Comparison of ENCODE assay signal across 8 mouse cellular contexts in genomic region chr1:191527921-191528612, GRCm38 (mm10). TPM values are rescaled to one million over a fixed set of nuclear protein-coding genes. Genes with fewer than 3 reads are reported as not detected.
DNase-seq lines count a peak whose midpoint lies in the region; ATAC-seq and TF ChIP-seq lines count a peak whose summit lies in the region.

No protein-coding gene starts in this region.

- no peak overlapping the region for H3K4me2 ChIP-seq in kidney, embryonic 14.5 days (replicated peaks; ENCODE audit: low read depth, low read length)
- no peak overlapping the region for H3K4me2 ChIP-seq in lung, postnatal 0 days (replicated peaks; ENCODE audit: low read depth, low read length)
- H3K4me2 ChIP-seq in liver, postnatal 0 days (ENCODE audit: low read depth, low read length), result no peak overlapping the region

- ATAC-seq in kidney, embryonic 14.5 days (ENCODE audit: low FRiP score, low TSS enrichment), result no peak
- peak; percentile 40; the same call in 1 of the 2 replicates for ATAC-seq in lung, postnatal 0 days
- no peak for ATAC-seq in liver, postnatal 0 days
- ATAC-seq in monocyte, adult 5-6 weeks (replicated peaks; ENCODE audit: insufficient number of reproducible peaks, low FRiP score, low TSS enrichment, poor library complexity, severe bottlenecking), result no peak

- H3K4me3 ChIP-seq in kidney, embryonic 14.5 days (ENCODE audit: low read length), result no peak overlapping the region
- H3K4me3 ChIP-seq in lung, postnatal 0 days (ENCODE audit: low read depth, low read length), result no peak overlapping the region
- no peak overlapping the region for H3K4me3 ChIP-seq in liver, postnatal 0 days (ENCODE audit: low read depth, low read length)

- H3K9me3 ChIP-seq in kidney, embryonic 14.5 days (ENCODE audit: control insufficient read depth, low read length), result no peaks in the 10 kb centered on the region
- no peaks in the 10 kb centered on the region for H3K9me3 ChIP-seq in lung, postnatal 0 days (ENCODE audit: low read length)
- H3K9me3 ChIP-seq in liver, postnatal 0 days (ENCODE audit: low read length), result no peaks in the 10 kb centered on the region

- no peaks in the 10 kb centered on the region for H3K27me3 ChIP-seq in kidney, embryonic 14.5 days (ENCODE audit: control insufficient read depth, insufficient read depth, low read length)
- H3K27me3 ChIP-seq in lung, postnatal 0 days (replicated peaks; ENCODE audit: insufficient read depth, low read length), result no peaks in the 10 kb centered on the region
- H3K27me3 ChIP-seq in liver, postnatal 0 days (ENCODE audit: insufficient read depth, low read length), result no peaks in the 10 kb centered on the region

- no peaks in the 10 kb centered on the region for H3K36me3 ChIP-seq in kidney, embryonic 14.5 days (ENCODE audit: control insufficient read depth, insufficient read depth, low read length)
- no peaks in the 10 kb centered on the region for H3K36me3 ChIP-seq in lung, postnatal 0 days (ENCODE audit: insufficient read depth, low read length)
- no peaks in the 10 kb centered on the region for H3K36me3 ChIP-seq in liver, postnatal 0 days (replicated peaks; ENCODE audit: insufficient read depth, low read length)

- TF ChIP-seq CTCF in lung, postnatal 0 days (IDR thresholded peaks at IDR 0.05), result no peak
- no peak for TF ChIP-seq CTCF in liver, postnatal 0 days (IDR thresholded peaks at IDR 0.05; ENCODE audit: low read depth)

- H3K9ac ChIP-seq in kidney, embryonic 14.5 days (ENCODE audit: low read depth, low read length), result no peak overlapping the region
- H3K9ac ChIP-seq in lung, postnatal 0 days (replicated peaks; ENCODE audit: low read depth), result no peak overlapping the region
- H3K9ac ChIP-seq in liver, postnatal 0 days (replicated peaks), result no peak overlapping the region

- TF ChIP-seq EP300 in lung, postnatal 0 days (IDR thresholded peaks at IDR 0.05), result no peak
- no peak for TF ChIP-seq EP300 in liver, postnatal 0 days (IDR thresholded peaks at IDR 0.05; ENCODE audit: low read depth)

- DNase-seq in kidney, postnatal 25 days, result peak; percentile 23 to 49
- DNase-seq in adipocyte (ENCODE audit: low spot score), result peak; percentile 65
- DNase-seq in fibroblast of lung, adult 2 months (ENCODE audit: low read depth), result peak; percentile 73
- peak; percentile 58 for DNase-seq in lung, postnatal 0 days (ENCODE audit: low spot score)
- no peak for DNase-seq in liver, postnatal 0 days
- no peak for DNase-seq in kidney, postnatal 10 days

- H3K4me1 ChIP-seq in kidney, embryonic 14.5 days (ENCODE audit: control insufficient read depth, insufficient read depth, low read length), result no peaks in the 10 kb centered on the region
- H3K4me1 ChIP-seq in lung, postnatal 0 days (ENCODE audit: insufficient read depth, low read depth, low read length), result no peaks in the 10 kb centered on the region
- H3K4me1 ChIP-seq in liver, postnatal 0 days (ENCODE audit: insufficient read depth), result no peaks in the 10 kb centered on the region

- H3K27ac ChIP-seq in kidney, embryonic 14.5 days (ENCODE audit: low read depth, low read length), result no peak overlapping the region
- H3K27ac ChIP-seq in lung, postnatal 0 days (ENCODE audit: low read length), result no peak overlapping the region
- H3K27ac ChIP-seq in liver, postnatal 0 days (ENCODE audit: low read depth), result no peak overlapping the region

- 64% methylated on average over 4 of the region's 4 CpGs for WGBS in kidney, embryonic 14.5 days
- WGBS in lung, postnatal 0 days, result 29% methylated on average over 4 of the region's 4 CpGs
- WGBS in liver, postnatal 0 days (ENCODE audit: insufficient replicate concordance), result 53% methylated on average over 4 of the region's 4 CpGs

RNA-seq across cellular contexts. Expression of gene Dtl, which starts 47.3 kb away (rescaled TPM):
- 45.8 and 81.3 TPM in 2 replicates for polyA plus RNA-seq in kidney, embryonic 14.5 days (2014; fragmentation: Nextera tagmentation; extraction: Ambion mirVana)
- polyA plus RNA-seq in lung, postnatal 0 days (2015; fragmentation: Nextera tagmentation; extraction: Ambion mirVana), result 2.9 and 3.1 TPM in 2 replicates
- 10.7 and 11.8 TPM in 2 replicates for polyA plus RNA-seq in liver, postnatal 0 days (2015; fragmentation: Nextera tagmentation; extraction: Ambion mirVana)
- 2.1 to 5.4 TPM (median 4.3 TPM) in 3 replicates for total RNA-seq in monocyte, adult 5-6 weeks (2017)

RNA-seq across cellular contexts. Expression of gene Ints7, which starts 47.4 kb away (rescaled TPM):
- polyA plus RNA-seq in kidney, embryonic 14.5 days (2014; fragmentation: Nextera tagmentation; extraction: Ambion mirVana), result 38.9 and 77.9 TPM in 2 replicates
- 13.9 and 14.3 TPM in 2 replicates for polyA plus RNA-seq in lung, postnatal 0 days (2015; fragmentation: Nextera tagmentation; extraction: Ambion mirVana)
- polyA plus RNA-seq in liver, postnatal 0 days (2015; fragmentation: Nextera tagmentation; extraction: Ambion mirVana), result 9.3 and 11.0 TPM in 2 replicates
- total RNA-seq in monocyte, adult 5-6 weeks (2017), result 26.0 to 26.5 TPM (median 26.2 TPM) in 3 replicates

Comparison
In these comparisons a context has a peak if more than half of its experiments do, and no peak if none do; other contexts are left out.
1. DNase-seq: peak in kidney, postnatal 25 days (2 of 2), adipocyte (single experiment), fibroblast of lung, adult 2 months (single experiment) and lung, postnatal 0 days (single experiment); none in liver, postnatal 0 days (single experiment) and kidney, postnatal 10 days (single experiment).